Mouse (Mus musculus) hindlimb bud, embryonic 11.5 days (tissue): ENCODE results near the gene Noct.

Experiments used
- DNase-seq: peaks from one replicate; pipeline ENCODE4 v3.0.0-alpha.2; 2012; ENCODE audit warnings: low read depth, low spot score; ENCODE audit errors: extremely low spot score

Noct gene

GRCm38 (mm10) chr3:51230146-51230835 is 6.0 kb downstream of the Noct start:
- no peak for DNase-seq

GRCm38 (mm10) chr3:51230886-51231285 is 6.6 kb downstream of the Noct start:
- no peak for DNase-seq

GRCm38 (mm10) chr3:51231499-51231898 is 7.3 kb downstream of the Noct start:
- DNase-seq, result no peak

- no peak for DNase-seq
Observed at GRCm38 (mm10) chr3:51232205-51232910, 8.1 kb downstream of the Noct start.

GRCm38 (mm10) chr3:51233474-51233873 is 9.2 kb downstream of the Noct start:
- no peak for DNase-seq

- peak; percentile 86 for DNase-seq
Observed at GRCm38 (mm10) chr3:51233918-51234751, 9.9 kb downstream of the Noct start.

- DNase-seq, result no peak
Observed at GRCm38 (mm10) chr3:51234752-51235055, 10.5 kb downstream of the Noct start.

GRCm38 (mm10) chr3:51238515-51238914 is 14.3 kb downstream of the Noct start:
- DNase-seq, result no peak

GRCm38 (mm10) chr3:51239541-51239940 is 15.3 kb downstream of the Noct start:
- DNase-seq, result no peak

GRCm38 (mm10) chr3:51247704-51248103 is 23.5 kb downstream of the Noct start:
- DNase-seq, result no peak

GRCm38 (mm10) chr3:51248600-51248999 is 24.4 kb downstream of the Noct start:
- no peak for DNase-seq

GRCm38 (mm10) chr3:51249460-51249859 is 25.2 kb downstream of the Noct start:
- no peak for DNase-seq

GRCm38 (mm10) chr3:51249866-51250265 is 25.6 kb downstream of the Noct start:
- DNase-seq, result no peak

GRCm38 (mm10) chr3:51251057-51251456 is 26.8 kb downstream of the Noct start:
- DNase-seq, result no peak

- DNase-seq, result no peak
Observed at GRCm38 (mm10) chr3:51252223-51252622, 28.0 kb downstream of the Noct start.

GRCm38 (mm10) chr3:51252689-51253402 is 28.6 kb downstream of the Noct start:
- DNase-seq, result no peak

- DNase-seq, result no peak
Observed at GRCm38 (mm10) chr3:51254784-51255183, 30.5 kb downstream of the Noct start.

GRCm38 (mm10) chr3:51256450-51256849 is 32.2 kb downstream of the Noct start:
- no peak for DNase-seq

GRCm38 (mm10) chr3:51258070-51258469 is 33.8 kb downstream of the Noct start:
- no peak for DNase-seq

- no peak for DNase-seq
Observed at GRCm38 (mm10) chr3:51262942-51263341, 38.7 kb downstream of the Noct start.

- no peak for DNase-seq
Observed at GRCm38 (mm10) chr3:51268434-51268833, 44.2 kb downstream of the Noct start.
